Mouse (Mus musculus) right cerebral cortex, adult 18-20 months (tissue): ENCODE results near the gene Eif4g3.

Source experiments
- DNase-seq: peaks from one replicate; pipeline ENCODE4 v3.0.0; 2022; ENCODE audit warnings: mixed read lengths

Gene Eif4g3

GRCm38 (mm10) chr4:138064882-138065592 lies 72.2 kb downstream of the Eif4g3 start:
- no peak for DNase-seq

GRCm38 (mm10) chr4:138065593-138066169 lies 72.9 kb downstream of the Eif4g3 start:
- DNase-seq: no peak

GRCm38 (mm10) chr4:138066421-138066820 lies 73.6 kb downstream of the Eif4g3 start:
- no peak for DNase-seq

- no peak for DNase-seq
Observed at GRCm38 (mm10) chr4:138067858-138068257, 75.0 kb downstream of the Eif4g3 start.

GRCm38 (mm10) chr4:138068598-138068997 lies 75.8 kb downstream of the Eif4g3 start:
- DNase-seq: peak; percentile 88

GRCm38 (mm10) chr4:138069371-138069770 lies 76.5 kb downstream of the Eif4g3 start:
- no peak for DNase-seq

GRCm38 (mm10) chr4:138071497-138071896 lies 78.7 kb downstream of the Eif4g3 start:
- no peak for DNase-seq

GRCm38 (mm10) chr4:138073086-138073485 lies 80.3 kb downstream of the Eif4g3 start:
- DNase-seq: no peak

GRCm38 (mm10) chr4:138073531-138073930 lies 80.7 kb downstream of the Eif4g3 start:
- DNase-seq: no peak

GRCm38 (mm10) chr4:138074896-138075584 lies 82.2 kb downstream of the Eif4g3 start:
- no peak for DNase-seq

- no peak for DNase-seq
Observed at GRCm38 (mm10) chr4:138077663-138078295, 85.0 kb downstream of the Eif4g3 start.

GRCm38 (mm10) chr4:138079234-138079633 lies 86.4 kb downstream of the Eif4g3 start:
- DNase-seq: no peak

GRCm38 (mm10) chr4:138082466-138082865 lies 89.6 kb downstream of the Eif4g3 start:
- no peak for DNase-seq

- DNase-seq: no peak
Observed at GRCm38 (mm10) chr4:138084103-138084502, 91.3 kb downstream of the Eif4g3 start.

- no peak for DNase-seq
Observed at GRCm38 (mm10) chr4:138084851-138085573, 92.2 kb downstream of the Eif4g3 start.

GRCm38 (mm10) chr4:138086949-138087348 lies 94.1 kb downstream of the Eif4g3 start:
- DNase-seq: no peak

- no peak for DNase-seq
Observed at GRCm38 (mm10) chr4:138089512-138089911, 96.7 kb downstream of the Eif4g3 start.

GRCm38 (mm10) chr4:138091562-138092194 lies 98.9 kb downstream of the Eif4g3 start:
- DNase-seq: no peak

- DNase-seq: no peak
Observed at GRCm38 (mm10) chr4:138100456-138100855, 107.6 kb downstream of the Eif4g3 start.

- DNase-seq: no peak
Observed at GRCm38 (mm10) chr4:138101795-138102194, 109.0 kb downstream of the Eif4g3 start.

GRCm38 (mm10) chr4:138102413-138102812 lies 109.6 kb downstream of the Eif4g3 start:
- DNase-seq: no peak

GRCm38 (mm10) chr4:138104967-138105366 lies 112.1 kb downstream of the Eif4g3 start:
- DNase-seq: no peak
